Mouse (Mus musculus) spleen, postnatal 10 days (tissue): ENCODE results near the gene Xkr8.
"Not testable (repeated sequence)": the region's sequence is repeated elsewhere in the genome, so short reads cannot be mapped to it uniquely, and the experiment has no call there.

ENCODE experiments used
- DNase-seq, 2 experiments: peaks; one replicate each; pipeline ENCODE4 v3.0.0; 2021 to 2022; ENCODE audit warnings: low spot score in 2 of 2

Gene Xkr8

DNA sequence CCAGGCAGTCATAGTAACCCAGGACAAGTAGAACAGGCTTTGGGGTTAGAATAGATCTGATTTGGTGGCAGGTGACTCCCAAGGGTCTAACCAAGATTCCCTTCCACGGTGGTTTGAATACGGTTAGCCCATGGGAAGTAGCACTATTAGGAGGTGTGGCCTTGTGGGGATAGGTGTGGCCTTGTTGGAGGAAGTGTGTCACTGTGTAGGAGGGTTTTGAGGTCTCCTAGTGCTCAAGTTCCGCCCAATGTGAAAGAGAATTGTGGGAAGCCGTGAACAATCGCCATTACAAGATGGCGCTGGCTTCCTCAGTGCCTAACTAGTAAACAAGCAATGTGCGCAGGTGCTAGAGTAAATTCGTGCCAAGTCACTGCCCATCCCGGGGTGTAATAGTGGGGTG lies 4.8 kb upstream of the Xkr8 start:
- DNase-seq = not testable (repeated sequence)

DNA sequence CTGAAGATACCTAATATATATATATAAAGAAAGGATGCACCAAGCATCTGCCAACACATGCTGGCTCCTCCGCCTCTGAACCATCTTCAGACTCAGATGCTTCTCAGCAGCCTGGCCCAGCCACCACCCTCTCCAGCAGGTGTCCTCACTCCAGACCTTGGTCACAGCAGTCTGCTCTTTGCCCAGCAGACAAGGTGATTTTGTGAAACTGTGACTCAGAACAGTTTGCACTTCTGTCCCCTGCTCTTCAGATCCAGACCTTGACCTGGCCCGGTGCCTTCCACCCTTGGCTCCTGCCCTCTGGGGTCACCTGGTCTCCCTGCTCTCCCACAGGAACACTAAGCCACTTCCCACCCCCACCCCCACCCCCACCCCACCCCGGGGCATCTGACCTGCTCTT lies 3.5 kb upstream of the Xkr8 start:
- no peak for DNase-seq

DNA sequence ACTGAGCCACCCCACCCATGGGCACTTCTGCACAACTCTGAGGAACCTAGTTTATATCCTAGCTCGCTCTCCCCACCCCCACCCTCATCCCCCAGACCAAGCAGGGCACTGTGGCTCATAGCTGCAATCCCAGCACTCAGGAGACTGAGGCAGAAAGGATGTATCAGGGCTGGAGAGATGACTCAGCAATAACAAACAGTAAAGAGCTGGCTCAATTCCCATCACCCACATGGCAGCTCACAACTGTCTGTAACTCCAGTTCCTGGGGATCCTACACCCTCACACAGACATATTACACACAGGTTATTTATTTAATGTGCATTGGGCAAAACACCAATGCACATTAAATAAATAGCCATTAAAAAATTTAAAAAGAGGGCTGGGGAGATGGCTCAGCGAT lies 3.0 kb upstream of the Xkr8 start:
- DNase-seq = no peak

DNA sequence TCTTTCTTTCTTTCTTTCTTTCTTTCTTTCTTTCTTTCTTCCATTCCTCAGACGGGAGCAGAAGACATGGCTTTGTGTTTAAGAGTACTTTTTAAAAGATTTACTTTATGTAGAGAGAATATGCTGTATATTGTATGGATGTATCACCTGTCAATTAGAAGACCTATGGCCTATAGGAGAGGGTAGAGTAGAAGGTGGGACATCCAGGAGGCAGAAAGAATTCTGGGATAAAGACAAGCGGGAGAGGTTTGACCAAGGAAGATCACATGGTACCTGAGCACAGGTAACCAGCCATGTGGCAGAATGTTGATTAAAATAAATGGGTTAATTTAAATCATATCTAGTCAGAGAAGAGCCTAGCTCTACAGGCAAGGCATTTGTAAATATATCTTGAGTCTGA lies 2.4 kb upstream of the Xkr8 start:
- no peak for DNase-seq

GRCm38 (mm10) chr4:132733071-132733770 lies 875 bp upstream of the Xkr8 start:
- no peak for DNase-seq

DNA sequence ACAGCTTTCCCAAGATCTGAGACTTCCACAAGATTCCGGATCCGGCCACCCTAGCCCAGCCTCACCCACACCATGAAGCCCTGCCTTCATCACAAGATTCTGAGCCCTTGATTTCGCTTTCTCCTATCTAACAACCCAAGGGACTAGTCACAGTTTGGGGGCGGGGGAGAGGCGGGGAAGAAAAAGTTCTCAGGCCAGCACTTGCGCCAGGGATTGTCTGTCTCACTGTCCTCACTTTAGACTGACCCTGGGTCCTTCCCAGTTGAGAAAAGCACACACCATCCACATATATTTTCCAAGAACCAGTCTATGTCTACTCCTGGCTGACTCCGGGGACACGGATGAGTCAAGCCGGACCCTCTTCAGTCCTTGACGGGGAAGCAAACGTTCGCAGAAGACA lies 730 bp downstream of the Xkr8 start:
- no peak for DNase-seq

DNA sequence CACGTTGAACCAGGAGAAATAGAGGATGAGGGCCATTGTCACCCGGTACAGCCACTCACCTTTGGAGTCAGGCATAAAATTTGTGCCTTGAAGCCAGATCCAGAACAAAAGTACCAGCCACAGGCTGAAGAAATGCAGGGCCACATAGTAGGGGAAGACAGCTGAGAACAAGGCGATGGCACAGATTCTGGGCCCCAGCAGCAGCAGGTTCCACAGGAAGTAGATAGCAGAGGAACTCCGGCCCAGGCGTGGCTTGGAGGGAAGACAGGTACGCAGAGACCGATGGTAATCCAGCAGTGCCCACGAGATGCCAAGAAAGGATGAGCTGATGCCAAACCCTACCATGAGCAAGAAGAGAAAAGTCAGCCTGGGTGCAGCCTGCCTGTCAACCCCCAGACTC lies 4.1 kb downstream of the Xkr8 start:
- no peak for DNase-seq

DNA sequence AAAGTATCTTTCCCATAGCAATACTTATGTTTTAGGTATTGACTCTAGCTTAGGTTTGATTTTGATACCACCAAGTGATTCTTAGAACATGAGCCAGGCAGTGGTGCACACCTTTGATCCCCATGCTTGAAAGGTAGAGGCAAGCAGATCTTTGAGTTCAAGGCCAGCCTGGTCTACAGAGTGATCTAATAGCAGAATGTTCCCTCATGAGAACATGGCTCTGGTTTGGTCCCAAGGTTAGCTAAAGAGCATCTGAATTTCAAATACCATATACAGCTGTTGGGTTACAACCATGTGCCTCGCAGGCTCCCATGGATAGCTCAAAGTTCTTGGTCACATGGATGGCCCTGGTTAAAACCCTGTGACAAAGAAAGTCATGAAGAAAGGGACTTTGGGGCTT lies 14.1 kb downstream of the Xkr8 start:
- no peak for DNase-seq

DNA sequence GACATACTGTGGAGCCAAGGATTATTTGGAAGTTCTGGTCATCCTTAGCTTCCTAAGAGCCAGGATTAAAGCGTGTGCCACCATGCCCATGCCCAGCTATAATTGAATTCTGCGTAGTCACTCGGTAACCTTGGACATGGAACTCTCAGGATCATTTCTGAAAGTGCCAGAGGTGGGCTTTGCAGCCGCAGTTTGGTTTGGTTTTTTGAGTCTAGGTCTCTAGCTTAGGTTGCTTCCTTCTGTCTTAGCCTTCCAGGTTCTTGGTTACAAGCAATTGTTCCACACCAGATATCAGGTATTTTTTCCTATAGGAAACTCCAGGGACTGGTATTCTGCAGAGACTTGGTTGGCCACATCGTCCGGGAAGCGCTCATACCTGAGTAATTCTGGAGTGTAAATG lies 19.2 kb downstream of the Xkr8 start:
- no peak for DNase-seq

GRCm38 (mm10) chr4:132706885-132707284 lies 25.5 kb downstream of the Xkr8 start:
- DNase-seq = no peak

GRCm38 (mm10) chr4:132702076-132702475 lies 30.3 kb downstream of the Xkr8 start:
- DNase-seq = no peak

DNA sequence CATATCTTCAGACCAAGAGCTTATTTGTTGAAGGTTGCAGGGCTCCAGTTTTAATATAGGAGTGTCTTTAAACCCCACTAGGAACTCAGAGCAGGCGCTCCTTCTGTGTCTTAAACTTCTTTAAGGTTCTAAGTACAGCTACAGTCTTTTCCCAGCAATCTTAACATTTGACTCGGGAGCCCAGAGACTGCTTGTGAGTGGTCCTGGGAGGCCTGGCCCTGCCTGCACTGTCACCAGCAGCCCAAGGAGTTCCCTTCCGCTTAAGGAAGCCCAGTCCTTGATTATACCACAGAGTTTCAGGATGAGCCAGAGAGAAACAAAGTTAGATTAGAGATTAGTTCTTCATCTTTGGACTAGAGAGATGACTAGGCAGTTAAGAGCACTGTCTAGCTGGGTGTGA lies 39.0 kb downstream of the Xkr8 start:
- no peak for DNase-seq

DNA sequence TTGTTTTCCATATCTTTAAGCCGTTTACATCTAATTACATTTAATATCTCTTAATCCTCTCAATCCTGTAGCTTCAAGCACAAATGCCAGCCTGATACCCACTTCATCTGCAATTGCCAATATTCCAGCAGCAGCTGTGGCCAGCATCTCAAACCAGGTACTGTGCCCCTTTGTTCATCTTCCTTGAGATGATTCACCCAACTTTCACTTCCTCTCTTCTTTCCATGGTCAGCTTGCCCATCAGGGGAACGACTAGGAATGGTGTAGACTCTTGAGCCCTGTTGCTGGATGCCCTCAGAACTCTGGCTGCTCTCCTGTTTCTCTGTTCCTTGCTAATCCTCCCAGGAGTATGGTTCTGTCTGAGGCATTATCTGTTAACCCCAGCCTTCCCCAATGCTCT lies 42.7 kb downstream of the Xkr8 start:
- no peak for DNase-seq

- DNase-seq = peak; percentile 9 to 51
Measured at GRCm38 (mm10) chr4:132676771-132677539, 55.4 kb downstream of the Xkr8 start.
